Mouse (Mus musculus) megakaryocyte, embryonic 14.5 days (primary cell): ENCODE measurements around the gene Ncoa7.

ENCODE experiments used
- FLI1 ChIP-seq: IDR thresholded peaks from 2 replicates; pipeline ENCODE4 v1.6.1; 2012; ENCODE audit warnings: low read length, inconsistent platforms, mixed read lengths
- GATA1 ChIP-seq: IDR thresholded peaks from 3 replicates; pipeline ENCODE4 v1.6.1; 2012; ENCODE audit warnings: mixed read lengths, low read length, inconsistent platforms, borderline replicate concordance

- TF ChIP-seq FLI1, result no peak
- no peak for TF ChIP-seq GATA1
Observed at GRCm38 (mm10) chr10:30600094-30600534, 203.0 kb downstream of the Ncoa7 start.
